Mouse (Mus musculus) urinary bladder, postnatal 10 days (tissue): ENCODE data around the gene Dkkl1.
A peak's percentile ranks its signal among the peaks of the same experiment; 100 is the strongest.
"Not testable (repeated sequence)": the region's sequence is repeated elsewhere in the genome, so short reads cannot be mapped to it uniquely, and the experiment has no call there.

ENCODE experiments used
- DNase-seq: peaks from one replicate; pipeline ENCODE4 v3.0.0; 2022; ENCODE audit warnings: low spot score

Dkkl1 gene

DNA sequence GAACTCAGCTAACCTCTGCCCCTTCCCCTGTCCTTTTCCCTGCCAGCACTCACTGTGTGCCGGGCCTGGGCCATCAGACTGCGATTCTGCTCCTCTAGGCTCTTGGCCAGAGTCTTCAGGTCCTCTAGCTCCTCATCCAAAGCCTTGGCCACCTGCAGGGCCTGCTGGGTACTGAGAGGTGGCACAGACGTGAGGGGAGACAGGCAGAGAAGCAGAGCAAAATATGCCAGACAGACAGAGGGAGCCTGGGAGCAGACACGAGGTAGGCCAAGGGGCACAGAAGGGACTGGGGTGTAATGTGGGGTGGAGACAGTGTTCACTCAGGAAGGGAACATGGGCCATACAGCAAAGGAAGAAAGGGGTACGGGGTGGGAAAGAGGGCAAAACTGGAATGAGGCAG, 18.5 kb downstream of the Dkkl1 start:
- no peak for DNase-seq

DNA sequence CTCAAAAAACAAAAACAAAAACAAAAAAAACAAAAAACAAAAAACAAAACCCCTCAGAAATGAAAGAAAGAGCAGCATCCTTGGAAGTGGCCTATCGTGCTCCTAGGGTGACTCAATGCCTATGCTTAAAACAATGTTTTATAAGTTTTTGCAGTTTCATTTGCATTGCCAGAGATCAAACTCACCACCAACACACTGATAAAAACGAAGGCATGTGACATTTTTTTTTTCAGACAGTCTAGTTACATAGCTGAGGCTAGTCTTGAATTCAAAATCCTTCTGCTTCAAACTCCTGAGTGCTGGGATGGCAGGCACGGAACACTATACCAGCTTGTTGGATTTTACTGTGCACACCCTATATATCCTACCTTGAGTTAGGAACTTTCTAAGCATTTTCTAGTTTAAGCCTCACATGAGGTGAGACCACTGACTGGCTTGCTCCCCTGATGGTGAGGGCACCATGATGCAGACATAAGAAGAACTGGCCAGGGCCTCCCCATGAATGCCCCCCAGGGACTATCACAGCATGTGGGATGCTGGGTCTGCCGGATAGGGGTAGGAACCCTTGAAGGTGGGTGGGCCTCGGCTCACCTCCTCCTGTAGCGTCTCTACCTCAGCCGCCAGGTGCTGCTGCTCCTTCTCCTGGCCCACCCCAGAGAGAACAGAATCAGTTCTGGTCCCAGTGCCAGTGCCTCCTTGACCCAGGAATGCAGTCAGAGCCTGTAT, 19.2 kb downstream of the Dkkl1 start:
- DNase-seq: no peak

DNA sequence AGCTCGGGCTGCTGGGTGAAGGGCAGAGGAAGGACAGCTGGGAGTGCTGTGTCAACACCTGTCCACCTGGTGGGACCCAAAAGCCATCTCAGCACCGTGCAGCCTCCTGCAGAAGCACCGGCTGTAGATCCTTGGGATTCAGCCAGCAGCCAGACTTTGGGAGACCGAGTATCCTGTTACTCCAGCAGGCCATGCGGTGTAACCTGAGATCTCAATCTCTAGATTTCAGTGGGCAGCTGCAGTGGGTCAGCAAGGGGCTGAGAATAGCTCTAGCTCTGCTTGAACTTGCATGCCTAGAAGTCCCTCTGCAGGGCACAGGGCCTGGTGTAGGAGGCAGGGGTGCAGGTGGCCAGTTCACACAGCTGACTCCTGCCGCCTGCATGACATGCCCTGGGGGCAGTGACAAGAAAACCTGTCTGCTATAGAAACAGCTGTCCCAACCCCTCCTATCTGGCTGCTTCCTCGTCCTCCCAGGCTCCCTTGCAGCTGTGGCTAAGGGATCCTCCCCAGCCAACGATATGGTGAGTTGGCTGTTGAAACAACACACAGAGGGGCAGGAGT, 20.1 kb downstream of the Dkkl1 start:
- no peak for DNase-seq

DNA sequence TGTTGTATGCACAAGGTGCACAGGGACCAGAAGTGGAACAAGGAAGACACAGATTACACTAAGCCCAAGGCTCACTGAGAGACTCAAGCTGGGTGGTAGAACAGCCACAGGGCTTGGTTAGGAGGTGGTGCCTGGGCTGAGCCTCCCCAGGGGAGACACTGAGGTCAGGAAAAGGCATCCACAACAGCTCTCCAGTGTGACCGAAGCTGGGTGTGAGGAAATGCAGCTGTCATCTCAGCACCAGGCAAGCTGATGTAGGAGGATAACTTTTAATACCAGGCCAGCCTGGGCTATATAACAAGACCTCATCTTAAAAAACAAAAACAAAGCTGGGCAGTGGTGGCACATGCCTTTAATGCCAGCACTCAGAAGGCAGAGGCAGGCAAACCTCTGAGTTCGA, 20.8 kb downstream of the Dkkl1 start:
- no peak for DNase-seq

DNA sequence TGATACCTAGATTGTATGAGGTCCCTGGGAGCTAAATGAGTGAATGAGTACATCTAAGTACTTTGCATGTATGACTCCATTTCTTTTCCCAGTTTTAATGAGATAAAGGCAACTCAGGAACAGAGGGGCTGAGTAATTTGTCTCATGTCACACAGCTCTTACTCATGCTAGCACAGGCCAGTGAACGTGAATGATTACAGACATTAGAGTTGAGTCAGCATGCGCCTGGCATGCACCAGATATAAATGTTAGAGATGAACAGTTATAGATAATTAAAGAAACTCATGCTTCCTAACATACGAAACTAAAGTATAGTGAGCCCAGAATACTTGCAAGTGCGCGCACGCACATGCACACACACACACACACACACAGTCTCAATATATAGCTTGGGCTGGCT, 21.8 kb downstream of the Dkkl1 start:
- no peak for DNase-seq

DNA sequence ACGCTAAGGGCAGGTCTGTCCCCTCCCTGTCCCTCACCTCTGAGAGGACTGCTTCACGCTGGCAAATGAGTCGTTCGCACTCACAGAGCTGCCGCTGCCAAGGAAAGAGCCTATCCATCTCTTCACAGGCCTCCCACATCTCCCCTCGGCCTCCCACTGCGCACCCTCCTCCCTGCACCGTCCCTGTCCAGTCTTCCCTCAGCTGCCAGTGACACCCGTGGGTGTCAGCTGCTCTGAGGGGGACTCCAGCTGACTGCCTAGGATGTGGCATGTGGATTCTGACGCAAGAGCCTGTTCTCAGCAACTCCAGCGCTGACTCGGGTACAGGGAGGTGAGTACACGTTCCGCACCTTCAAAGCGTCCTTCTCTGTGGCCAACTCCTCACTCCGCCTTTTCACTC, 22.3 kb downstream of the Dkkl1 start:
- no peak for DNase-seq

DNA sequence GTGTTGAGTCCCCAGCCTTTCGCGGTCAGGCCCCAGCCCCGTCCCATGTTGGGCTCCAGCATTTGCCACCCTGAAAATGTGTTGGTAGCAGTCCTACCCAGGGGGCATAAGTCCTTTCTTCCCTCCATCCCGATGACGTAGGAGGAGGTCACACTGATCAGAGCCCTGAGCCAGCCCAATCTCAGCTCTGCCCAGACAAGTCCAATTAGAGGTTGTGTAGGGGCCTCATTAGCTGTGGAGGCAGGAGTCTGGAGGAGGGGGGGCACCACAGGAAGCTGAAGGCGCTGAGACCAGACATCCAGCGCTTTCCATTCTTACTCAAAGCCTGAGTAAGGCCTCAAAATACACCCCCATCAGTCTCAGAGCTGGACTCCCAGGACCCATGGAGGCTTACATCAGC, 26.0 kb downstream of the Dkkl1 start:
- DNase-seq: no peak

DNA sequence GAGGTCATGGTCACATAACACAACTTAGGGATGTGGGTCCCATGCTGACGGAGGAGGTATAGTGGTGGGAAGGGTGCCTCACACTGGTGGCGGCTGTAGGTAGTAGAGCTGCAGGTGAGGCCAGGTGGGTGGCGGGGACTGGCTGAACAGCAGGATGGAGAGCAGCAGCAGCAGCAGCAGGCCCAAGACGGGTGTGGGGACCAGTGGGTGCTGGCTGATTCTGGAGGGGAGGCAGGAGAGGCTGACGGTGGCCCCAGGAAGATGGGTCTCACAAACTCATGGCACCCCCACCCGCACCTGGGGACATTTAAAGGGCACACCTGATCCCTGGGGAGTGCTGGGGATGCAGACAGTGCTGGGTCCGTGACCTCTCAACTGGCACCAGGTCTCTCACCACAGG, 28.3 kb downstream of the Dkkl1 start:
- no peak for DNase-seq

DNA sequence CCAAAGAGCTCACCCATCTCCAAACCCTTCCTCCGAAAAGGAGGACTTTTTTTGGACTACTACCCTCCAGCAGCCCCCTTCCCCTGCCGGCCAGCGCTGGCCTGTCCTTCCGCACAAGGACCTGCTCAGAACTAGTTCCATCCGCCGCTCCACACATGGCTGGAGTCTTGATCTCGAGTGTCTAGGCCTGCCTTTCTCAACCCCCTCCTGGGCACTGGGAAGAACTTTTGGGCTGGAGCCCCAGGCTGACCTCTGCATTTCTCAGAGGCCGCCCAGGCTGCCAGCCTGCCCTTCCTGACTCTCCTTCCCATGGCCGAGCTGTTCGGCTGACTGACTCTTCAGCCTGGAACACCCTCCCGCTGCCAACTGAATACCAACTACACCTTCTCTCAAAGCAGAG, 29.3 kb downstream of the Dkkl1 start:
- DNase-seq: no peak

DNA sequence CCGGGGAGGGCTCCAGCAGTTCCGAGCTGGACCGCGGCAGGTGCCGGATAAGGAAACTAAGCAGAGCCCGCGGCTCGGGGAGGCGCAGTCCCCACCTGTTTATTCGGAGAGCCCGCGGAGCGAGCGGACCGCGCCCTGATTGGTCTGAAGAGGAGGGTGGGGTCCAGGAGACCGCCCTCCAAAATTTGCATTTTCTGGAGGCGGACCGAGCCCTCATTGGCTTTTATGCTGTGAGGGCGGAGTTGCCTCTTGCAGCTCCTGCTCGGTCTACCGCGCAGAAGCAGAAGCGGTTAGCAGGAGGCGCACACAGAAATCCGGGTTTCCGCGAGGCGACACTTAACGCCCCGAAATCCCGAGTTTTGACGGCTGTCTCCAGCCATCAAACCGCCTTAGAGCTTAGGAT, 29.7 kb downstream of the Dkkl1 start:
- peak; percentile 55 for DNase-seq

DNA sequence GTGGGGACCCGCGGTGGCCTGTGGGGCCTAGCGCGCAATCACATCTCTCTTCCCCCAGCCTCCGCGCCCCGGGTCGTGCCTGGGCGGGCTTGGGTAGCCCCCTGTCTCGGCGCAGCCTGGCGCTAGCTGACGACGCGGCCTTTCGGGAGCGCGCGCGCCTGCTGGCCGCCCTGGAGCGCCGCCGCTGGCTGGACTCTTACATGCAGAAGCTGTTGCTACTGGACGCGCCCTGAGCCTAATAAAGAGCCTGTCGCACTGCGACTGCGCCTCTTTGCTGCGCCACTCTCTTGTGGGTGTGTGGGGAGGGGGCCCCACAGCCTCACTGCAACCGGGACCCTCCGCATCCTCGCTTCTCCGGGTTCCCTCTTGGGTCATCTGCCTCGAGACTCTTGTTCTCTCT, 30.4 kb downstream of the Dkkl1 start:
- DNase-seq: no peak

DNA sequence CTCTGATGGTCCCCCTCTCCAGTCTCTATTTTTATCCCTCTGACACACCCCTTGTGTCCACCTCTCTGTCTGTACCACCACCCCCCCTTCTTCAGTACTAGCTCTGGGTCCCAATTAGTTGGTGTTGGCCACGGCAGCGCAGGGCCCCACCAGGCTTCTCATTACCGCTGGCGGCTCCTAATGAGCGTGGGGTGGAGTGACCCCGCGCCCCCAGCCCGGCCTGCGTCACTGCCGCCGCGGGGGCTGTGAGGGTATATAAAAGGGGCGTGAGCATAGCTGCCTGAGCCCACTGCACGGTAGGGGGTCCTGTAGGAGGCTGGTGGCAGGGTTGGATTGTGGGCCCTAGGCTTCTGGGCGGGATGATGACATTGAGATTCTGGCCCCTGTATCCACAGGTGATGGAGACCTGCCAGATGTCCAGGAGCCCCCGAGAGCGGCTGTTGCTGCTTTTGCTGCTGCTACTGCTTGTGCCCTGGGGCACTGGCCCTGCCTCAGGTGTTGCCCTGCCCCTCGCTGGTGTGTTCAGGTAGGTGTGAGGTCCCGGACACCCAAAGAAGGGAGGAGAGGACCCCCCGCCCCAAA, 31.0 kb downstream of the Dkkl1 start, which contains the start of gene Pth2:
Gene Pth2 (plus strand): TSS at position 100 of the 582 bp plus-strand sequence.
- no peak for DNase-seq

DNA sequence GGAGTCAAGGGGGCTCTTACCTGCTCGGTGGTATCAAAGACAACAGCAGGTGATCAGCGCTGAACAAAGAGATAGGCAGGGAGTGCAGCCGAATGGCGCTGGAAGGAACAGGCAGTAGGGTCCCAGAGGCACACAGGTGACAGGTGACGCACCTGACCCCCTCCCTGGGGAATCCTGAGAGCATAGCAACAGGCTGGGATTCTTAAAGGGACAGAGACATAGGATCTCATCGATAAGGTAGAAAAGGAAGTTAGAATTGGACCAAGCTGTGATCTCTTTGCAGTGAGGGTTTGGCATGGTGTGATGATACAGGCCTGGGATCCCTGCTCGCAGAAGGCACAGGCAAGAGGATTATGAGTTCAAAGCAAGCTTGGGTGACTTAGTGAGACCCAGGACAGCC, 32.5 kb downstream of the Dkkl1 start, which contains the start of gene Gfy:
Gene Gfy (minus strand): TSS at position 101 of the 400 bp plus-strand sequence.
- DNase-seq: no peak

DNA sequence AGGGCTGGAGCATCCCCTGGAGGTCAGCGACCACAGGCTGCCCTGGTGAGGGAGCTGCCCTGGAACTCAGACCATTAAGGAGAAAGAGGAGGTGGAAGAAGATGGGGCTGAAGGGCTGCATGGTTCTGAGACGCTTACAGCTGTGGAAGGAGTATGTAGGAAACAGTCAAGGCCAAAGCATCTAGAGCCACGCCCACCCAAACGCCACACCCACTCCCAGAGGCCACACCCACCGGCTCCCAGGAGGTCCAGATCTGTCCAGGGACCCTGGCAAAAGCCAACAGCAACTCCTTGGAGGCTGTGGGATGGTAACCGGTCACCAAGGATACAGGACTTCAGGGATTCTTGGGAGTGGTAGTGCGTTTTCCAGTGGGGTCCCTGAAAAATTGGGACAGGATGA, 33.4 kb downstream of the Dkkl1 start:
- no peak for DNase-seq

DNA sequence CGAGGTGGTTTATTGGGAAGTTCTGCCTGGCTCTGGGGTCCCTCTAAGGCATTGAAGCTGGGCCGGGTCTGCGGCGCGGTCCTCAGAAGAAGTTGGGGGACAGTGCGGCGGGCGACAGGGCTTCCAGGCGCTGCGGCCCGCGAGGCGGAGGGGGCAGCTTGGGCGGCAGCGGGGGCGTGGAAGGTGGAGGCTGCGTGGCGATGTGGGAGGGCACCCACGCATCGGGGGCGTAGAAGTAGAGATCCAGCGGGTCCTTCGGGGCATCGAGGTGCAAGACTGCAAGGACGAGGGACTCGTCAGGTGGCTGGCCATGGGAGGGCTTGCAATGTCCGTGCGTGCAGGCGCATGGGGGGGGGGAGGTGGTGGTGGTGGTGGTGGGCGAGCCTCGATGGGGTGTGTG, 35.6 kb downstream of the Dkkl1 start:
- DNase-seq: no peak

DNA sequence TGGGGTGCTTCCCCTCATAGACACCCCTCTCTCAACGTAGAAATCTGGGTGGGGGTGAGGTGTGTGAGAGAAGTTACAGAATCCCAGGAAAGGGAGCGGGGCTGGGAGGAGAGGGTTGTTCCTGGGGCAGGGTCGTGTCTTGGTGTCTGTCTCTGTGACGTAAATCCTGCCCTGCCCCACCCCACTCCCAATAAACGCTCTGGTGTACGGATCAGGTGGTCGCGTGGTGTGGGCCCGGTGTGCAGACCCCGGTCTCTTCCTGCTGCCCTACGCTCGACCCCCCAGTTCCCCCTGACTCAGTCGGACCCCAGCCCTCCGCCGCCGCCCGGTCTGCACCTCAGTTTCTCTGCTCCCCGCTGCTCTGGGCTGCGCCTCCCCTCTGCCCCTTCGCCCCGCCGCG, 36.0 kb downstream of the Dkkl1 start:
- no peak for DNase-seq

DNA sequence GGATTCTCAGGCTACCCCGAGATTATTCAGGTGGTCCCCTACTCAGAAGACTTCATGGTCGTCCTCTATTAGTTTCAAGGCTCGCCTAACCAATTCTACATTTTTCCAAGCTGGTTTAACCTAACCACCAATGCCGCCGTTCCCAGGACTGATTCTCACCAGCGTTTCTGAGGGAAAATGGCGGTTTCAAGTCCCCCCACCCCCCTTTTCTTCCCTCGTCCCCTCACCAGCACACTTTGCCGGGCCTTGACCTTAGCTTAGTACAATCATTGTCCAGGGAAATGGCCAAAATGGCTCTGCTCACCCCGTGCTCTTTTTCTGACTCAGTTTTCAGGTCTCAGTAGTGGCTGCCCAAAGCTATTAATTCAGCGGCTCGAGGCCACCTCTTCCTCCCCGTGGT, 36.5 kb downstream of the Dkkl1 start:
- DNase-seq: no peak

DNA sequence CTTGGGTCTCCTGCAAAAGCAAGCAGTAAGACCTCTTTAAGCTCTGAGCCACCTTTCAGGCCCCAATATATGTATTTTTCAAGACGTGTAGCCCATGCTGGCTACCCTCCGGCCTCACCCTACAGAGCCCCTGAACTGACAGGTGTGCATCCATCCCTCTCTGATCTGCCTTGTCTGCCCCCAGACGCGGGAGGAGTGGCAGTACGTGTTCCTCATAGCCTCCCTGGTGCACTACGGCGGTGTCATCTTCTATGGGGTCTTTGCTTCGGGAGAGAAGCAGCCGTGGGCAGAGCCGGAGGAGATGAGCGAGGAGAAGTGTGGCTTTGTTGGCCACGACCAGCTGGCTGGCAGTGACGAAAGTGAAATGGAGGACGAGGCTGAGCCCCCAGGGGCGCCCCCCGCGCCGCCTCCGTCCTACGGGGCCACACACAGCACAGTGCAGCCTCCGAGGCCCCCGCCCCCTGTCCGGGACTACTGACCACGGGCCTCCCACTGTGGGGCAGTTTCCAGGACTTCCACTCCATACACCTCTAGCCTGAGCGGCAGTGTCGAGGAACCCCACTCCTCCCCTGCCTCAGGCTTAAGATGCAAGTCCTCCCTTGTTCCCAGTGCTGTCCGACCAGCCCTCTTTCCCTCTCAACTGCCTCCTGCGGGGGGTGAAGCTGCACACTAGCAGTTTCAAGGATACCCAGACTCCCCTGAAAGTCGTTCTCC, 37.2 kb downstream of the Dkkl1 start:
- no peak for DNase-seq

DNA sequence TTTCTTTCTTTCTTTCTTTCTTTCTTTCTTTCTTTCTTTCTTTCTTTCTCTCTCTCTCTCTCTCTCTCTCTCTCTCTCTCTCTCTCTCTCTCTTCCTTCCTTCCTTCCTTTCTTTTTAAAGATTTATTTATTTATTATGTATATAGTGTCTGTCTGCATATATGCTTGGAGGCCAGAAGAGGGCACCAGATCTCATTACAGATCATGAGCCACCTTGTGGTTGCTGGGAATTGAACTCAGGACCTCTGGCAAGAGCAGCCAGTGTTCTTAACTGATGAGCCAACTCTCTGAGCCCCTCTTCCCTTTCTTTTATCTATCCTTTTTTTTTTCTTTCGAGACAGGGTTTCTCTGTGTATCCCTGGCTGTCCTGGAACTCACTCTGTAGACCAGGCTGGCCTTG, 38.2 kb downstream of the Dkkl1 start:
- DNase-seq: not testable (repeated sequence)

DNA sequence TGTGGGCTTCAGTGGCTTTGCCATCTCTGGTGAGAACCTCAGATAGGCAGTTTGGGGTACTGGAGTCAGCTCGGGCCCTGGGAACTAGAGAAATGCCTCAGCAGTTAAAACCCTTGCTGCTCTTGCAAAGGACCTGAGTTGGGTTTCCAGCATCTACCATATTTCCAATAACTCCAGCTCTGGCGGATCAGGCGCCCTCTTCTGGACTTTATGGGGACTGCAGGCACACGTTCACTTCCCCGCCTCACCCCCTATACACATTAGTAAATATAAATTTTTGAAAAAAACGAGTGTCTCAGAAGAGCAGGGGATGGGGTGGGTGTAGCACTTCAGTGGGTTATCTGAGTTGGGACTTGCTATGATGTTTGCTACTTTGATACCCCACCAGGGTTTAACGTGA, 39.0 kb downstream of the Dkkl1 start:
- DNase-seq: no peak

DNA sequence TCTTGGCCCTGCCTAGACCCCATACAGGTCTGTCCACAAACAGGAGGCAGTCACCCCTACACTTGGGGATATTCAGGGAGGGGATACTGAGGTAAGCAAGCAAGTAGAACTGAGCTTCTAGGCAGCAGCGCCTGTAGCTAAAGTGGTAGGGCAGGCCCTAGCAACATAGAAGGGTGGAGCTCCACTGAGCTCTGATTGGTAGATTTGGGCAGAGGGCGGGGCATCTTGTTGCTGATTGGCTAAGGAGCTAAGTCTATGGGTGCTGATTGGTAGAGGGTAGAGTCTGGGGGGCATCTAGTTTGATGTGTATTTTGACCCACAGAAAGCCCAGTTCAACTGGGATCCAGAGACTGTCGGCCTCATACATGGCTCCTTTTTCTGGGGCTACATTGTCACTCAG, 42.5 kb downstream of the Dkkl1 start:
- no peak for DNase-seq

DNA sequence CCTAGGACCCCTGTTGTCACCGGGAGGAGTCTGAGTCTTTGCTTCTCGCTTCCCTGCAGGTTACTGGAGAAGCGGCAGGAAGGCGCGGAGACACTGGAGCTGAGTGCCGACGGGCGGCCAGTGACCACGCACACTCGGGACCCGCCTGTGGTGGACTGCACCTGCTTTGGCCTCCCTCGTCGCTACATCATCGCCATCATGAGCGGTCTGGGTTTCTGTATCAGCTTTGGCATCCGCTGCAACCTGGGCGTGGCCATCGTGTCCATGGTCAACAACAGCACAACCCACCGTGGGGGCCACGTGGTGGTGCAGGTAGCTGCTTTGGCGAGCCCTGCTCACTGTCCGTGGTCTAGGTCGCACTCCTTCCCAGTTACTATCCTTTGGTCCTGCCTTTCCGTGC, 43.3 kb downstream of the Dkkl1 start:
- DNase-seq: no peak
